Mouse (Mus musculus) G1E-ER4 (cell line): ENCODE measurements around the gene Vsir. TPM values are rescaled to one million over a fixed set of nuclear protein-coding genes. Genes with fewer than 3 reads are reported as not detected.

ENCODE experiments used
- GATA1 ChIP-seq: IDR thresholded peaks from one replicate; pipeline ENCODE4 v1.8.0; 2012; ENCODE audit warnings: low read length, inconsistent platforms
- polyA plus RNA-seq: library from polyadenylated mRNA; stranded (reverse); fragments of >175 nt; gene quantifications from 2 replicates; pipeline ENCODE4 v1.2.3, GENCODE M21; 2012

Gene Vsir
- polyA plus RNA-seq, 1 experiment = not detected

- TF ChIP-seq GATA1 = no peak
Measured at GRCm38 (mm10) chr10:60395605-60396004, 49.0 kb downstream of the Vsir start.

DNA sequence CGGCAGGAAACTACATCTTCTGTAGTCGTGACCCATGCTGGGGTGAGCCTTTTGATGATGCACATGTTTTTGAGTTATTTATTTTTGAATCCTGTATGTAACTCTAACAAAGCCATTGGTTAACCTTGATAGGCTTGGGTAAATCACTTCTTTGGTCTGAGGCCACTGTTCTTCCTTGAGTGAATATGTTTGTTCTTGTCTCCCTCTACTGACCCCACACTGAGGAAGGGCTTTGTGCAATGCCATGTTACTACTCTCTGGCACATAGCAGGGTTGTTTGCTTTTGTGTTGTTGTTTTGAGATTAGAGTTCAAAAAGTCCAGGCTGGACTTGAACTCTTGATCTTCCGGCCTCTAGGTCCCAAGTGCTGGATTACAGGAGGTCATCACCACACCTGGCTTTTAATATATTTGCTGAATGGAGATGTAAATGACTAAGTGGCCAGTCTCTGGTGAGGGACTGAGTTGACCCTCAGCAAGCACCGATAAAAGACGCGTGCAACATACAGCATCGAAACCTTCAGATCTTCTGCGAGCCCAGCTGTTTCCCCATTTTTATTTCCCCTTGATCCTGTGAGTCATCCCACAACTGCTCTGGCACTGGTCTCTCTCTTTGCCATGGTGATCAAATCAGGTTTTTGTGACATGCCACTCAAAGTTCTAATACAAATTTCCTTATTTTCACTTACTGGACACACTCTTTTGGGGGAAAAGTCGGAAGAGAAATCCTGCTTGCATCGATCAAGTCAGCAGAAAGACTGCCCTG lies 51.6 kb downstream of the Vsir start:
- TF ChIP-seq GATA1 = no peak

- no peak for TF ChIP-seq GATA1
Measured at GRCm38 (mm10) chr10:60399449-60399848, 52.8 kb downstream of the Vsir start, which contains the start of gene Gm17455. TSS of gene Gm17455 (plus strand) at chr10:60399726.

DNA sequence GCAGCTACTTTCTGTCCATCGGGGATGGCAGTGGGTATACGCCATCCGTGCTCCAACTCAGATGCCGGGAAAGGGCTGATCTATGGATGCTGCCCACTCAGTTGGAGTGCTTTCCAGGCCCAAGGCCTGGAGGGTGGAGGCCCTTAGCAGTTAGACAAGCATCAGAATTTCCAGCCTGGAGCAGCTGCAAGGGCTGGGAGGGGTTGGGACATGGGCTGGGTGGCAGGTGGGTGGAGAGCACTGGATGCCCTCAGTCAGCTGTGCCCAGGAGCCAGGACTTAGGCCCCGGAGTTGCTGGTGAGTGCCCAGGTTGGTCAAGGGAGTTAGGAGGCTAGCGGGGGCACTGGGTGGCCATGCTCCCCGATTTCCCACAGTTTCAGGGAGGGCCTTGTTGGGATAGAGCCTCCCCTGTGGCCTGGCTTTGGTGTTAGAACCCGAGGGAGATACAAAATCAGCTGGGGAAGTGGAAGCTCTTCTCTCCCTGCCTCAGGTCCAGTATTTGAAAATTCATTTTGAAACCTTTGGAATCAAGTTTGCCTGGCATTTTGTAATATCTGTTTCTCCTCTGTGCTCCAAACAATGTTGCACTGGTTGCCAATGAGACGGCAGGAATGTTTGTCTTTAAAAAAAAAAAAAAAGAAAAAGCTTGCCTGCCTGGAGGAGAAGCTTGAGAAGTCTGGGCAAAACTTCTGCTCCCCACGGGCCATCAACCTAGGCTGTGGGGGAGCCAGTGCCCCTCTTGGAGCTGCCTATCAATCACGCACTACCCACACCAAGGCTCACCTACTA lies 54.0 kb downstream of the Vsir start:
- no peak for TF ChIP-seq GATA1

GRCm38 (mm10) chr10:60405460-60406177 lies 59.0 kb downstream of the Vsir start:
- TF ChIP-seq GATA1 = no peak

DNA sequence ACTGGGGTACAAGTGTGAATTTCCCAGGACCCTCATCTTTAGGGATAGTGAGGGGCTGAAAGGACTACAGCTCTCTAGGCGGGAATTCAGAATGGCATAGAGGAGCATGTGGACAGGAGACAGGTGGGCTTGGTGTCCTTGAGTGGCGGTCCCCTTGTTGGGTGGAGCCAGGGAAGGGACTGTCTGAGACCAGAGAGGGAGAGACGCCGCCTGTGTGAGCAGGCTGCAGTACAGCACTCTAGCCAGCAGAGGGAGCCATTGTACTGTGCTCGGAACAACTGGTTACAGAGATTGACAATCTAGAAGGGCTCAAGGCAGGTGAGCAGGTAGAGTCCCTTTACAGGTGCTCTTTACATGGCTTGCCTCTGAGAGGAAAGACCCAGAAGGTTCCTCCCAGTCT lies 61.2 kb downstream of the Vsir start:
- TF ChIP-seq GATA1 = no peak

DNA sequence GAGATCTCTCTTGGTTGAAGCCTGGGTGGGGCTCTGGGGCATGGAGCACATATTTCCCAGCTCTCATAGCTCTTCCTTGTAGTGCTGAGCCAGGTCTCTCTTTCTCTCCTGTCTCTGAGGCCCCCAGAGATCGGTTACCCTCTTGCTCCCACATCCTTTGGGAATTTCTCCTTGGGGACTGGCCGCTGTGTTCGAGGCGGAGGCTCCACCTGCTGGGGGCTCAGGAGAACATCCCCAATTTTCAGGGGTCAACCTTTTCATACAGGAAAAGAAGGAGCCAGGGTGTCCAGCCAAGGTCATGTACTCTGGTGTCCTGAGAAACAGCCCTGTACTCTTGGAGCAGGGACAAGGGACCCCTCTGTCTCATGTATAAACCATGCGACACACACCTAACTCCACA lies 65.1 kb downstream of the Vsir start:
- TF ChIP-seq GATA1 = no peak

GRCm38 (mm10) chr10:60413756-60414155 lies 67.1 kb downstream of the Vsir start:
- no peak for TF ChIP-seq GATA1

DNA sequence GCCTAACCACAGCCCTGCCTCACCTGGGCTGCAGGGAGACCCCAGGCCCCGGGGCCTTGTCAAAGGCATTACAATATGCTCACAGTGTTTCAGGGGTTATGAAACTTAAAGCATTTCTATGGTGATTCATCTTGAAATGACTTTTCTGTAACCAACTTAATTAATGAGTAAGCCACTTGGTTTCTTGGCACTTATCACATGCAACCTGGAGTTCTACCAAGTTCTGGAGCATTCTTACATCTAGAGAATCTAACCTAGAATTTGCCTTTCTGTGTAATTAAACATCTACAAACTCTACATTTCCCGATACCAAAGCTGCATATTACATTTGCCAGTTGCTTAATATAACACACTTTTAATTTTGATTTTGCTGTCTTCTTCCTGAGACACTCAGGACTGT lies 70.4 kb downstream of the Vsir start:
- TF ChIP-seq GATA1 = no peak

DNA sequence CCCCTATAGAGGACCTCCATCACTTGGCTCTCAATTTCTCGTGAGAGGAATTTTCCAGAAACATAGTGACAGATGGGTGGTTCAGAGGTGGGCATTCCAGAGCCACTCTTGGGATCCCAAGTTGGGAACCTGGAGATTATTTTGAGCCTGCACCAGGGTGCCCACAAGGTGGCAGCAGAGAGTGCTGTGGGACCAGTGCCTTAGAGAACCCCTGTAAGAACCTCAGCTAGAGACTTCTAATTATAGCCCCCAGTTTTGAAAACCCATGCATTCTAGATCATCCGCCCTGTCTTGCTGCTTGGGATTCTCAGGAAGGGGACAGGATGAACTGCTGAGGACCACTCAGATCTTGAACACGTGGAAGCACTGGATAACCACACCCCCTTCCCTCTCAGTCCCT lies 71.5 kb downstream of the Vsir start:
- no peak for TF ChIP-seq GATA1

- TF ChIP-seq GATA1 = no peak
Measured at GRCm38 (mm10) chr10:60419624-60420023, 73.0 kb downstream of the Vsir start.

Other genes starting within 250 kb of the Vsir start
- gene Spock2, start 240.6 kb upstream of the Vsir start, polyA plus RNA-seq = 0.02 TPM in 1 of 2 replicates, not detected in the other
- not detected in 2 replicates for gene Chst3, start 127.6 kb upstream of the Vsir start, polyA plus RNA-seq
- 21.5 and 27.4 TPM in 2 replicates for gene Psap, start 69.2 kb upstream of the Vsir start, polyA plus RNA-seq
- gene Gm17455, start 52.9 kb downstream of the Vsir start, polyA plus RNA-seq = not detected in 2 replicates